Mouse (Mus musculus): ENCODE data around the gene Hoxb1. TPM values are rescaled to one million over a fixed set of nuclear protein-coding genes. Genes with fewer than 3 reads are reported as not detected.

Gene Hoxb1
- total and polyA plus RNA-seq, 2 experiments from 2014 or later: not detected

DNA sequence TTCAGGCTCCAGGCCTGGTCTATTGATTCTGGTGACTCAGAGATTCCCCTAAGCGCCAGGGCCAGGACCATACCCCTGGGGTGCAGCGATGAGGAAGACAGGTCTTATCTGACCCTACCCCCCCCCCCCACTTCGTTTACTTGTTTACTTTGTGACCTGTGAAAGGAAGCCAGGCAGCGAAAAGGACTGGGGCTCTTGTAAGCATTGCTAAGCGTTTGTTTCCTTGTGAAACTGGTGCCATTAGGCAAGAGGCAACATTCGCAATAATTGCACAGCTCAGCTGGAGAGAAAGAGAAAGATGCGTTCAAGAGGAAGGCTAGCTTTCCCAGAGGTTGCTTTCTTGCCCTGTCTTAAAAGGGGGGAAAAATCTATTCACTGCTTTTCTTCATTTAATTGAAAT is 3.6 kb downstream of the Hoxb1 start:
- Histone ChIP-seq H3K4me2 (ENCODE audit: low read depth, low read length) (no peak overlapping the region), H3K9ac (replicated peaks; ENCODE audit: low read depth, low read length) (no peak overlapping the region), H3K9me3 (replicated peaks; ENCODE audit: control insufficient read depth, low read length) (no peaks in the 10 kb centered on the region; the same call in 1 of the 2 replicates), H3K4me3 (ENCODE audit: low read depth, low read length) (no peak overlapping the region), H3K27me3 (ENCODE audit: control insufficient read depth, insufficient read depth, low read length) (peaks cover 96% of the 10 kb centered on the region), H3K4me1 (ENCODE audit: control insufficient read depth, insufficient read depth) (no peaks in the 10 kb centered on the region), H3K27ac (ENCODE audit: low read depth) (no peak overlapping the region), H3K36me3 (replicated peaks; ENCODE audit: control insufficient read depth, insufficient read depth, low read length) (no peaks in the 10 kb centered on the region)
- TF ChIP-seq CTCF (IDR thresholded peaks at IDR 0.05; ENCODE audit: low read depth) (no peak), EP300 (IDR thresholded peaks at IDR 0.05; ENCODE audit: low read depth) (no peak)
- WGBS: 29% methylated on average over 7 of the region's 7 CpGs
- no peak for ATAC-seq (ENCODE audit: insufficient read depth, low read depth)
- DNase-seq (ENCODE audit: low spot score): no peak

DNA sequence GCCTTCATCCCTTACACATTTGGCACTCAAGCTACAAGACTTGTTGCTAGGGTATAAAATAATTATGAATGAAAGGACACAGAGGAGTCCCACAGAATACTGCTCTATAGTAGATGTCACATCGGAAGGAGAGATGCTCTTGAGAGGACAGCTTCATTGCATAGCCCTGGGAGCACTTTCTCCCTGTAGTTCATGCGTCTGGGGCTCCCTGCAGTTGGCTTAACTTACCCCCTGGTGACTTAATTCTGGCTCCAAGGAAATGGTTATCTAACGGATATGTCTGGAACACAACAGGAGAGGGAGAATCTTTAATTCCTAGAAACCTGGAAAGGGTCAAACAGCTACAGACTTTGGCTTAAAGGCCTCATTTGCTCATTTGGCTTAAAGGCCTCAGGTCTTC is 6.2 kb downstream of the Hoxb1 start:
- TF ChIP-seq CTCF (IDR thresholded peaks at IDR 0.05; ENCODE audit: low read depth) (no peak), EP300 (IDR thresholded peaks at IDR 0.05; ENCODE audit: low read depth) (no peak)
- no peaks in the 10 kb centered on the region for H3K4me1 ChIP-seq (ENCODE audit: control insufficient read depth, insufficient read depth)

DNA sequence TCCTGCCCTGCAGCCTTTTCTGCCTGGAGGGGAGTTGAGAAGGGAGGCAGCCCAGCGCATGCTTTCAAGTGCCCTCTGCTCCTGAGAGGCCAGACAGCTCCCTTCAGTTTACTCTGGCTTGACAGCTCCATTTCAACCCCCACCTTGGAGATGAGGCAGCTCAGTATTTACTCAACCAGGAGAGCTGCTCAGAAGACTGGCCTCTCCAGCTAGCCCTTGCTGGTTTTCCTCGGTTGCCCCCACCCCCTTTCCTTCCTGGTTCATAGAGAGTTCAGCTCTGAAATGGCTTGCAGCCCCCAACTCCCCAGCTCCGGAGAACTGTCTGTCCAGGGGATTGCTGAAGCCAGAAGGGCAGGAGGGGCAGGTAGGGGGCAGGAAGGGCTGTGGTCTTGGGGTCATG is 7.0 kb downstream of the Hoxb1 start:
- no peak for DNase-seq (ENCODE audit: low spot score)
- ATAC-seq (ENCODE audit: insufficient read depth, low read depth): no peak
- H3K9me3 ChIP-seq (replicated peaks; ENCODE audit: control insufficient read depth, low read length): no peaks in the 10 kb centered on the region
- H3K27ac ChIP-seq (ENCODE audit: low read depth): no peak overlapping the region
- H3K4me2 ChIP-seq (ENCODE audit: low read depth, low read length): no peak overlapping the region
- H3K4me3 ChIP-seq (ENCODE audit: low read depth, low read length): no peak overlapping the region
- no peaks in the 10 kb centered on the region for H3K36me3 ChIP-seq (replicated peaks; ENCODE audit: control insufficient read depth, insufficient read depth, low read length)
- H3K9ac ChIP-seq (replicated peaks; ENCODE audit: low read depth, low read length): no peak overlapping the region
- 19% methylated on average over 3 of the region's 3 CpGs for WGBS
- TF ChIP-seq EP300 (IDR thresholded peaks at IDR 0.05; ENCODE audit: low read depth) (no peak), CTCF (IDR thresholded peaks at IDR 0.05; ENCODE audit: low read depth) (no peak)
- peaks cover 93% of the 10 kb centered on the region for H3K27me3 ChIP-seq (ENCODE audit: control insufficient read depth, insufficient read depth, low read length)
- H3K4me1 ChIP-seq (ENCODE audit: control insufficient read depth, insufficient read depth): no peaks in the 10 kb centered on the region

More for the DNA sequence above, 6.2 kb downstream of the Hoxb1 start:
- H3K27ac ChIP-seq (ENCODE audit: low read depth): no peak overlapping the region
- H3K4me3 ChIP-seq (ENCODE audit: low read depth, low read length): no peak overlapping the region
- no peak for ATAC-seq (ENCODE audit: insufficient read depth, low read depth)
- 42% methylated on average over 3 of the region's 3 CpGs for WGBS
- no peaks in the 10 kb centered on the region for H3K36me3 ChIP-seq (replicated peaks; ENCODE audit: control insufficient read depth, insufficient read depth, low read length)
- peaks cover 94% of the 10 kb centered on the region for H3K27me3 ChIP-seq (ENCODE audit: control insufficient read depth, insufficient read depth, low read length)
- no peak overlapping the region for H3K4me2 ChIP-seq (ENCODE audit: low read depth, low read length)
- DNase-seq (ENCODE audit: low spot score): no peak
- no peak overlapping the region for H3K9ac ChIP-seq (replicated peaks; ENCODE audit: low read depth, low read length)
- no peaks in the 10 kb centered on the region; the same call in 1 of the 2 replicates for H3K9me3 ChIP-seq (replicated peaks; ENCODE audit: control insufficient read depth, low read length)

DNA sequence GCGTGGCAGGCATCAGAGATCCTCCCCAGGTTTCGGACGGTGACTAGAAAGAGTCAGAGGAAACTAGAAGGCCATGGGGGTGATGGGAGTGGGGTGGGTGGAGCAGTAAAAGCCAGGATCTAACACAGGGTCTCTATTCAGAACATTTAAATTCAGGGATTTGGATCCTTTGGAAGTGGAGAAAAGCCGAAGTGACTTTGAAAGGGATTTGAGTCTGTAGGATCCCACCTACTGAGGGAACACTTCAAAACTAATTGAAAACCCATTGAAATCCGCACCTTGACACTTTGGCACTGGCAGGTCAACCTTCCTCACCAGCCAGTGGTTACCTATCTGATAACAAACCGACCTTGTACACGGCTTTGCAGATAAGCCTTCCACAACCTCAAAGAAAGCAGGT is 9.3 kb downstream of the Hoxb1 start:
- 22% methylated on average over 7 of the region's 7 CpGs for WGBS
- TF ChIP-seq CTCF (IDR thresholded peaks at IDR 0.05; ENCODE audit: low read depth) (no peak), EP300 (IDR thresholded peaks at IDR 0.05; ENCODE audit: low read depth) (no peak)
- H3K27me3 ChIP-seq (ENCODE audit: control insufficient read depth, insufficient read depth, low read length): peaks cover 84% of the 10 kb centered on the region

DNA sequence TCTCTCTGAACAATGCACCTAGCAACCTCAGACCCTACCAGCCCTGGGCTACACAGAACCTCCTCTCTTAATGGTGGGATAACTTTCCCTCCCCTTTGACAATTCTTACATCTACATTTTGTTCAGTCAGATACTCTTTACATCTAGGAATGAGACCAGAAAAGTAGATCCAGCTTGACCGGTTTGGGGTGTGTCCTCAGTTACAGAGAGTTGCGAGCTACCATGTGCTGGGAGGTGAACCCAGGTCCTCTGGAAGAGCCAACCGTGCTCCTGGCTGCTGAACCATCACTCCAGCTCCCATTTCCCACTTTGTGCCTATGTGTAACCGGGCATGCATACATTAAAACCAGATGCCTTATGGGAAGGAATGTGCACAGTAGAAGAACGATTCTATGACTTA is 17.8 kb downstream of the Hoxb1 start:
- Histone ChIP-seq H3K27me3 (ENCODE audit: control insufficient read depth, insufficient read depth, low read length) (peaks cover 67% of the 10 kb centered on the region), H3K4me2 (ENCODE audit: low read depth, low read length) (no peak overlapping the region), H3K4me1 (ENCODE audit: control insufficient read depth, insufficient read depth) (no peaks in the 10 kb centered on the region), H3K36me3 (replicated peaks; ENCODE audit: control insufficient read depth, insufficient read depth, low read length) (no peaks in the 10 kb centered on the region), H3K4me3 (ENCODE audit: low read depth, low read length) (no peak overlapping the region), H3K9me3 (replicated peaks; ENCODE audit: control insufficient read depth, low read length) (no peaks in the 10 kb centered on the region), H3K27ac (ENCODE audit: low read depth) (no peak overlapping the region), H3K9ac (replicated peaks; ENCODE audit: low read depth, low read length) (no peak overlapping the region)
- ATAC-seq (ENCODE audit: insufficient read depth, low read depth): no peak
- DNase-seq (ENCODE audit: low spot score): no peak
- 75% methylated on average over 5 of the region's 5 CpGs for WGBS
- TF ChIP-seq CTCF (IDR thresholded peaks at IDR 0.05; ENCODE audit: low read depth) (no peak), EP300 (IDR thresholded peaks at IDR 0.05; ENCODE audit: low read depth) (no peak)

More for the DNA sequence above, 9.3 kb downstream of the Hoxb1 start:
- Histone ChIP-seq H3K4me3 (ENCODE audit: low read depth, low read length) (no peak overlapping the region), H3K9me3 (replicated peaks; ENCODE audit: control insufficient read depth, low read length) (no peaks in the 10 kb centered on the region), H3K9ac (replicated peaks; ENCODE audit: low read depth, low read length) (no peak overlapping the region), H3K27ac (ENCODE audit: low read depth) (no peak overlapping the region), H3K4me1 (ENCODE audit: control insufficient read depth, insufficient read depth) (no peaks in the 10 kb centered on the region), H3K4me2 (ENCODE audit: low read depth, low read length) (no peak overlapping the region), H3K36me3 (replicated peaks; ENCODE audit: control insufficient read depth, insufficient read depth, low read length) (no peaks in the 10 kb centered on the region)
- ATAC-seq (ENCODE audit: insufficient read depth, low read depth) (no peak), DNase-seq (ENCODE audit: low spot score) (no peak)

DNA sequence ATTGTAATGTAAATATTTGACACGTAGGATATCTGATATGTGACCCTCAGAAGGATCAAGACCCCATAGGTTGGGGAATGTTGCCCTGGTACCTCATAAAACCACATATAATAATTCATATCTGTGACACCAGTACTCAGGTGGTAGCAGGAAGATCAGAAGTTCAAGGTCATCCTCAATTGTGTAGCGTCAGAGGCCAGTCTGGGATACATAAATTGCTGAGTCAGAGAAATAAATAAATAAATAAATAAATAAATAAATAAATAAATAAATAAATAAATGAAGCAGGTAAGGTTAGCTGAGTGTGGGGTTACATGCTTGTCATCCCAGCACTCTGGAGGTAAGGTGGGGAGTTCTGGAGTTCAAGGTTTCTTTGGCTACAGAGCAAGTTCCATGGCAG is 22.1 kb downstream of the Hoxb1 start:
- 90% methylated on average over 2 of the region's 2 CpGs for WGBS
- no peak overlapping the region for H3K27ac ChIP-seq (ENCODE audit: low read depth)
- no peak overlapping the region for H3K4me2 ChIP-seq (ENCODE audit: low read depth, low read length)
- TF ChIP-seq EP300 (IDR thresholded peaks at IDR 0.05; ENCODE audit: low read depth): no peak
- no peaks in the 10 kb centered on the region for H3K36me3 ChIP-seq (replicated peaks; ENCODE audit: control insufficient read depth, insufficient read depth, low read length)
- no peak overlapping the region for H3K9ac ChIP-seq (replicated peaks; ENCODE audit: low read depth, low read length)
- H3K9me3 ChIP-seq (replicated peaks; ENCODE audit: control insufficient read depth, low read length): no peaks in the 10 kb centered on the region
- DNase-seq (ENCODE audit: low spot score) (no peak), ATAC-seq (ENCODE audit: insufficient read depth, low read depth) (no peak)
- no peak overlapping the region for H3K4me3 ChIP-seq (ENCODE audit: low read depth, low read length)
- peaks cover 59% of the 10 kb centered on the region for H3K27me3 ChIP-seq (ENCODE audit: control insufficient read depth, insufficient read depth, low read length)
- H3K4me1 ChIP-seq (ENCODE audit: control insufficient read depth, insufficient read depth): no peaks in the 10 kb centered on the region

Measured in heart, postnatal 0 days (tissue).